Mouse (Mus musculus): ENCODE measurements around the gene Gosr2. TPM values are rescaled to one million over a fixed set of nuclear protein-coding genes. Genes with fewer than 3 reads are reported as not detected.

Gene Gosr2
- polyA plus RNA-seq, 1 experiment from 2014 or later = 61.5 TPM

DNA sequence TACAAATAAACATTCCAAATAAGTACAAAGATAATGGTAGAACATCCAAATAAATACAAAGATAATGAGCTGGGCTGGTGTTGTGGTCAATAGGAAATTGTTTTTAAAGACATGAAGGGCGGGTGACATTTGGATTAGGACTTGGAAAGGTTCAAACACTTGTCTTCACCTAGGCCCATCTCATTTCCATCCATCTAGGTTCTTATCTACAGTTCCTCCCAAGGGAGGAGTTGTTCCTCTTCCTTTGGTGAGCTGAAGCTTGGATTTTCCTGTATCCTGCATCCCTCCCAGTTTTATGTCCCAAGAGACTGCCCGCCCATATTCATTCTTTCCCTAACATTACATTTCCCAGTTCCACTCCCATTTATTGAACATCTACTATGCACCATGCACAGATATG is 528 bp upstream of the Gosr2 start:
- Histone ChIP-seq H3K36me3 (ENCODE audit: control insufficient read depth, insufficient read depth) (no peaks in the 10 kb centered on the region), H3K4me1 (ENCODE audit: control insufficient read depth, insufficient read depth, low read length) (peaks cover 5% of the 10 kb centered on the region), H3K4me2 (ENCODE audit: low read depth, low read length) (peak overlapping the region; percentile 80), H3K9ac (ENCODE audit: low read length) (peak overlapping the region; percentile 88), H3K4me3 (ENCODE audit: low read length) (peak overlapping the region; percentile 86), H3K27me3 (ENCODE audit: control insufficient read depth, insufficient read depth, low read length) (no peaks in the 10 kb centered on the region), H3K27ac (ENCODE audit: low read length) (peak overlapping the region; percentile 98), H3K9me3 (replicated peaks; ENCODE audit: control insufficient read depth, low read length) (no peaks in the 10 kb centered on the region)
- no peak for ATAC-seq (replicated peaks; ENCODE audit: extremely low read depth, insufficient read depth, low FRiP score)
- WGBS = 72% methylated on average over 2 of the region's 2 CpGs

DNA sequence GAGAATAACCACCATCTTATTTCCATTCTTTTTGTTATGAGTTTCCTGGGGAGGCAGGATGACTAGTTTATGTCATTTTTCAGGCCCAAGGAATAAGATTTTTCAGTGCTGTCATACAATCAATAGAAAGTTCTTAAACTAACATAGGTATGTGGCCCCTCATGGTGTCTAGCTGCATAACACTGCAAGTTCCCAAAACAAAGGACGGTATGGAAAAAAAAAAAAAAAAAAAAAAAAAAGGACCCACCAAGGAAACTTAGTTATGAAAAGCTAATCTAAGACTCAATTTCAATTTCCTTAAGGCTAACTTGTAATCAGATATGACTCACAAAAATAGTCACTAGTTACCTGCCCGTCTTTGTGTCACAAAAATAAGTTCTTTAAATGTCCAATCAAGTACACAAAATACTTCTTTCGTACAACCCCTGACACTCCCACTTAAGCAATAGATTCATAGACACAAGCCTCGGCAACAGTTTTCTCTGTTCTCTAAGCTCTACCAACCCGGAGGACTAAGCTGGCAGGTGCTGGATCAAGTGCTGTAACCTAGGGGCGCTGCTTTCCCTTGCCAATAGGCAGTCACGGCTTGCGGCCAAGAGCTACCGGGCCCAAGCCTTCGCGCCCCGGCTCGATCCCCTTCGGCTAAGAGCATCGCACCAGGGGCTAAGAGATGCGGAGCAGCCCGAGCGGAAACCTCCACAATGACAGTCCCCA is 690 bp downstream of the Gosr2 start:
- peak overlapping the region; percentile 98 for H3K27ac ChIP-seq (ENCODE audit: low read length)
- ATAC-seq (replicated peaks; ENCODE audit: extremely low read depth, insufficient read depth, low FRiP score) = peak; percentile 46; the same call in 1 of the 2 replicates
- WGBS = under 1% methylated on average over 18 of the region's 18 CpGs

GRCm38 (mm10) chr11:103693241-103693640 is 4.5 kb downstream of the Gosr2 start:
- H3K4me2 ChIP-seq (ENCODE audit: low read depth, low read length) = no peak overlapping the region
- WGBS = 36% methylated on average over 1 of the region's 1 CpGs
- H3K36me3 ChIP-seq (ENCODE audit: control insufficient read depth, insufficient read depth) = no peaks in the 10 kb centered on the region
- no peaks in the 10 kb centered on the region for H3K27me3 ChIP-seq (ENCODE audit: control insufficient read depth, insufficient read depth, low read length)
- H3K27ac ChIP-seq (ENCODE audit: low read length) = no peak overlapping the region
- no peak overlapping the region for H3K4me3 ChIP-seq (ENCODE audit: low read length)
- H3K4me1 ChIP-seq (ENCODE audit: control insufficient read depth, insufficient read depth, low read length) = peaks cover 34% of the 10 kb centered on the region
- H3K9ac ChIP-seq (ENCODE audit: low read length) = no peak overlapping the region
- H3K9me3 ChIP-seq (replicated peaks; ENCODE audit: control insufficient read depth, low read length) = no peaks in the 10 kb centered on the region
- no peak for ATAC-seq (replicated peaks; ENCODE audit: extremely low read depth, insufficient read depth, low FRiP score)

More for the DNA sequence above, 690 bp downstream of the Gosr2 start:
- Histone ChIP-seq H3K27me3 (ENCODE audit: control insufficient read depth, insufficient read depth, low read length) (no peaks in the 10 kb centered on the region), H3K36me3 (ENCODE audit: control insufficient read depth, insufficient read depth) (no peaks in the 10 kb centered on the region), H3K9ac (ENCODE audit: low read length) (peak overlapping the region; percentile 88), H3K9me3 (replicated peaks; ENCODE audit: control insufficient read depth, low read length) (no peaks in the 10 kb centered on the region), H3K4me3 (ENCODE audit: low read length) (peak overlapping the region; percentile 86), H3K4me1 (ENCODE audit: control insufficient read depth, insufficient read depth, low read length) (peaks cover 5% of the 10 kb centered on the region), H3K4me2 (ENCODE audit: low read depth, low read length) (peak overlapping the region; percentile 80)

GRCm38 (mm10) chr11:103691036-103691435 is 6.7 kb downstream of the Gosr2 start:
- Histone ChIP-seq H3K4me1 (ENCODE audit: control insufficient read depth, insufficient read depth, low read length) (peaks cover 44% of the 10 kb centered on the region), H3K27me3 (ENCODE audit: control insufficient read depth, insufficient read depth, low read length) (no peaks in the 10 kb centered on the region), H3K9ac (ENCODE audit: low read length) (no peak overlapping the region), H3K4me2 (ENCODE audit: low read depth, low read length) (no peak overlapping the region), H3K36me3 (ENCODE audit: control insufficient read depth, insufficient read depth) (peaks cover 10% of the 10 kb centered on the region), H3K4me3 (ENCODE audit: low read length) (no peak overlapping the region), H3K9me3 (replicated peaks; ENCODE audit: control insufficient read depth, low read length) (no peaks in the 10 kb centered on the region), H3K27ac (ENCODE audit: low read length) (no peak overlapping the region)
- WGBS = 30% methylated on average over 1 of the region's 1 CpGs
- ATAC-seq (replicated peaks; ENCODE audit: extremely low read depth, insufficient read depth, low FRiP score) = no peak

- H3K9ac ChIP-seq (ENCODE audit: low read length) = no peak overlapping the region
- H3K36me3 ChIP-seq (ENCODE audit: control insufficient read depth, insufficient read depth) = peaks cover 10% of the 10 kb centered on the region
- peak overlapping the region; percentile 80 for H3K27ac ChIP-seq (ENCODE audit: low read length)
- no peaks in the 10 kb centered on the region for H3K27me3 ChIP-seq (ENCODE audit: control insufficient read depth, insufficient read depth, low read length)
- no peak overlapping the region for H3K4me3 ChIP-seq (ENCODE audit: low read length)
- H3K4me1 ChIP-seq (ENCODE audit: control insufficient read depth, insufficient read depth, low read length) = peaks cover 49% of the 10 kb centered on the region
- no peaks in the 10 kb centered on the region for H3K9me3 ChIP-seq (replicated peaks; ENCODE audit: control insufficient read depth, low read length)
- ATAC-seq (replicated peaks; ENCODE audit: extremely low read depth, insufficient read depth, low FRiP score) = no peak
- 28% methylated on average over 3 of the region's 3 CpGs for WGBS
- no peak overlapping the region for H3K4me2 ChIP-seq (ENCODE audit: low read depth, low read length)
These were observed 8.7 kb downstream of the Gosr2 start for GRCm38 (mm10) chr11:103688980-103689378.

DNA sequence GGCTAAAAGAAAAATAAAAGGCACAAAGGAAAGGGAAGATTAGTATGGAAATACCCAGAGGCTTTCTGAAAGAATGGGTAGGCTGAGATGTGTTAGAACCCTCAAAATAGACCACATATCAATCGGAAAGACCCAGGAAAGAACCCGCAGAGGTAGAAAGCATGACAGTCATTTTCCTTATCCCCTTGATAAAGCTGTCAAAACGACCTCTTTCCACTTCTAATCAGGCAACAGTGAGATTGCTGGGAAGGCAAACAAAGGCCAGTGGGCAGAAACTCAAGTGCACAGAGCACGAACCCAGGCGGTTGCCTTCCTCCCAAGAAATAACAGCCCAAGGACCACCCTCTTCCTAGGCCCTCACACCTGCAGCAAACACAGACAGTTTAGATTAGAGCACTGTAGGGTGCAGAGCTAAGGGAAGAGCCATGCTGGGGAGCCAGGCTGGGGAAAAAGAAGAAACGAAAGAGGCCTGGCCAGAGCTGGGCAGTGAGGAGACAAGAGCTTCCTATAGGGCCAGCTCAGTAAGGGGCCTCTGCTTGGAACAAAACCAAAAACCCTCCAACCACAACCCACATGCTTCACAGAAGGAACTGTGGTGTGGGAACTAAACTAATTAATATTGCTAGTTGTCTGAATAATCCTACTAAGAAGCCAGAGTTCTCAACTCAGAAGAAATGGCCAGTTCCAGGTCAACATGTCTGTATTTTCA is 9.3 kb downstream of the Gosr2 start:
- ATAC-seq (replicated peaks; ENCODE audit: extremely low read depth, insufficient read depth, low FRiP score) = peak; percentile 45
- Histone ChIP-seq H3K9ac (ENCODE audit: low read length) (peak overlapping the region; percentile 44; the same call in 1 of the 2 replicates), H3K36me3 (ENCODE audit: control insufficient read depth, insufficient read depth) (peaks cover 10% of the 10 kb centered on the region)

DNA sequence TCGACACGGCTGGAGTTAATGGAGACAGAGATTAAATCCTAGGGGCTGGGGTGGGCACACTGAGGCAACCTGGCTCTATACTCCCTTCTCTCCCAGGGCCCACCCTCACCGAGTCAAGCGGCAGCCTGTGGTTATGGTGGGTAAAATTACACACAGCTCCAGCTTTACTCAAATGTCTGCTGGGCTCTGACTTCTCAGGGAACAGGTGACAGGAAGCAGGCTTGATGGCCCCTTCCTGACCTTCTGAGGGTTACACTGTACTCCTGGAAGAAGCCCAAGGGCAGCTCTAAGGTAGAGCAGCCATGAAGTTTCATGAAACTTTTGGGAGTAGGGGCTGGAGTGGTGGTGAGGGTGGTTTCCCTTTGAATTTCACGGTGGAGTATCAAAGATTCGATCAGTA is 11.0 kb downstream of the Gosr2 start:
- Histone ChIP-seq H3K4me3 (ENCODE audit: low read length) (no peak overlapping the region), H3K27ac (ENCODE audit: low read length) (no peak overlapping the region), H3K36me3 (ENCODE audit: control insufficient read depth, insufficient read depth) (peaks cover 22% of the 10 kb centered on the region), H3K27me3 (ENCODE audit: control insufficient read depth, insufficient read depth, low read length) (no peaks in the 10 kb centered on the region), H3K9ac (ENCODE audit: low read length) (no peak overlapping the region), H3K9me3 (replicated peaks; ENCODE audit: control insufficient read depth, low read length) (no peaks in the 10 kb centered on the region), H3K4me2 (ENCODE audit: low read depth, low read length) (no peak overlapping the region), H3K4me1 (ENCODE audit: control insufficient read depth, insufficient read depth, low read length) (peaks cover 49% of the 10 kb centered on the region)
- 63% methylated on average over 6 of the region's 6 CpGs for WGBS
- no peak for ATAC-seq (replicated peaks; ENCODE audit: extremely low read depth, insufficient read depth, low FRiP score)

More for the DNA sequence above, 9.3 kb downstream of the Gosr2 start:
- Histone ChIP-seq H3K27ac (ENCODE audit: low read length) (peak overlapping the region; percentile 80), H3K4me1 (ENCODE audit: control insufficient read depth, insufficient read depth, low read length) (peaks cover 49% of the 10 kb centered on the region), H3K9me3 (replicated peaks; ENCODE audit: control insufficient read depth, low read length) (no peaks in the 10 kb centered on the region), H3K27me3 (ENCODE audit: control insufficient read depth, insufficient read depth, low read length) (no peaks in the 10 kb centered on the region), H3K4me2 (ENCODE audit: low read depth, low read length) (0 out of 2 replicates have a peak overlapping the region, but pooled peaks have one; percentile 10), H3K4me3 (ENCODE audit: low read length) (no peak overlapping the region)
- 14% methylated on average over 6 of the region's 6 CpGs for WGBS

GRCm38 (mm10) chr11:103685261-103685736 is 12.4 kb downstream of the Gosr2 start:
- H3K36me3 ChIP-seq (ENCODE audit: control insufficient read depth, insufficient read depth) = peaks cover 32% of the 10 kb centered on the region

More at GRCm38 (mm10) chr11:103685261-103685736, 12.4 kb downstream of the Gosr2 start:
- Histone ChIP-seq H3K27ac (ENCODE audit: low read length) (peak overlapping the region; percentile 40), H3K4me2 (ENCODE audit: low read depth, low read length) (no peak overlapping the region), H3K4me3 (ENCODE audit: low read length) (no peak overlapping the region), H3K4me1 (ENCODE audit: control insufficient read depth, insufficient read depth, low read length) (peaks cover 37% of the 10 kb centered on the region), H3K9ac (ENCODE audit: low read length) (no peak overlapping the region), H3K27me3 (ENCODE audit: control insufficient read depth, insufficient read depth, low read length) (no peaks in the 10 kb centered on the region), H3K9me3 (replicated peaks; ENCODE audit: control insufficient read depth, low read length) (no peaks in the 10 kb centered on the region)
- ATAC-seq (replicated peaks; ENCODE audit: extremely low read depth, insufficient read depth, low FRiP score) = peak; percentile 25; the same call in 1 of the 2 replicates
- WGBS = 68% methylated on average over 7 of the region's 7 CpGs

Measured in heart, embryonic 16.5 days (tissue).